Mouse (Mus musculus) sigmoid colon, adult 10 weeks (tissue): Measurements from ENCODE around the gene Haus2. TPM values are rescaled to one million over a fixed set of nuclear protein-coding genes. Genes with fewer than 3 reads are reported as not detected.

Experiments used
- polyA plus RNA-seq: library from polyadenylated mRNA; stranded (reverse); fragments of 350-450 nt; fragmentation: Illumina TruSeq; extraction: RNeasy Lipid Tissue Mini Kit (QIAGEN cat#74804); gene quantifications from one replicate; pipeline ENCODE4 v1.2.3, GENCODE M21; 2014; ENCODE audit warnings: low read depth, low replicate concordance

Gene Haus2
- polyA plus RNA-seq: 39.5 TPM

DNA sequence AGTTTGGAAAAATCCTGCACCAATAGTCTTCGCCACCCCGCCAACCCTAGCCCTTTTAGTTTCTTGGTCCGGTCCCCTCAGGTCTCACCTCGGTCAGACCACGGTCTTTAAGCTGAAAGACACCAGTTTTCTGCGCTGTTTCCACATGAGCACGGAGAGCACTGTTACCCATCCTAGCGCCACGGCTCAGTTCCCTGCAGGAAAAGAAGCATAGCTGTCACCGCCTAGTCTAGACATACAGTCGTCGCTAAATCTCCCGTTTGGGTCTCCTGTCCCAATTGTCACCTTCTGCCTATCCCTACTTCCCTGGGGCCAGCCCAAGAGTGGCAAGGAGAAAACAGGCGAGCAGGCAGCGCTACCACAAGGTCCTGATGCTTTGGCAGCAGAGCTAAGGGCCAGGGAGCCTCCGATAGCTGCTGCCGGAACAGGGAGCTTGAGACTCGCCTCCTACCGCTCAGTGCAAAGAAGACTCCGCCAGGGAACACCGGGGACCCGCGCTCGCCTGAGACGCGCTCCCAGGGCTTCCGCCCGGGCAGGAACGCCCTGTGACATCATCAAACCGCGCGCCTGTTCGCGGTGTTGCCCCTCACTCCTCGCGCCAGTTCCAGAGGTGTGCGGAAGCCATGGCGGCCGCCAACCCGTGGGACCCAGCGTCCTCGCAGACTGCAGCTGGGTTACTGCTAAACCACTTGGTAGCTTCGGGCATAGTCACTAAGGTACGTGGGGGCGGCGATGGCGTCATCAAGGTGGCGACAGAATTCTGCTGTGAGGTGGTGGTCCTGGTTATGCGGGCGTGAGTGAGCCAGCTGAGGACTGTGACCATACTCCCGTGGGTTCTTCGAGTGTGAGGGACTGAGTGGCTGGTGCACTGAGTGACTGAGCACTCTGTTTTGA is at the start of gene Haus2, which contains the start of gene Lrrc57:
Gene Haus2, plus strand, starts transcription at position 554 of the 894 bp plus-strand sequence.
Gene Lrrc57, minus strand, starts transcription at position 691 of the 894 bp plus-strand sequence.

GRCm38 (mm10) chr2:120563235-120563990 is 45.8 kb upstream of the Haus2 start, which contains the start of gene Zfp106:
Gene Zfp106, minus strand, starts transcription at chr2:120563843.

GRCm38 (mm10) chr2:120566886-120567797 is 42.0 kb upstream of the Haus2 start, which contains the start of gene Snap23:
Gene Snap23, plus strand, starts transcription at chr2:120567671.

GRCm38 (mm10) chr2:120628886-120629735 is 19.9 kb downstream of the Haus2 start, which contains the start of gene Stard9:
Gene Stard9, plus strand, starts transcription at chr2:120629121.

Other genes starting within 250 kb of the Haus2 start
- 33.4 TPM for gene Ganc, start 205.5 kb upstream of the Haus2 start, polyA plus RNA-seq
- 188 TPM for gene Tmem87a, start 205.3 kb upstream of the Haus2 start, polyA plus RNA-seq
- gene Capn3, start 153.4 kb upstream of the Haus2 start, polyA plus RNA-seq: 0.50 TPM
- gene Zfp106, start 45.5 kb upstream of the Haus2 start, polyA plus RNA-seq: 73.3 TPM
- 161 TPM for gene Snap23, start 41.7 kb upstream of the Haus2 start, polyA plus RNA-seq
- 38.2 TPM for gene Lrrc57, start 137 bp downstream of the Haus2 start, polyA plus RNA-seq
- 6.0 TPM for gene Stard9, start 19.7 kb downstream of the Haus2 start, polyA plus RNA-seq
- gene Cdan1, start 240.7 kb downstream of the Haus2 start, polyA plus RNA-seq: 2.6 TPM
- gene Ttbk2, start 241.2 kb downstream of the Haus2 start, polyA plus RNA-seq: 14.6 TPM